Mouse (Mus musculus) liver, embryonic 11.5 days (tissue): ENCODE data around the gene Tha1. TPM values are rescaled to one million over a fixed set of nuclear protein-coding genes. Genes with fewer than 3 reads are reported as not detected.
"Not testable (repeated sequence)": the region's sequence is repeated elsewhere in the genome, so short reads cannot be mapped to it uniquely, and the experiment has no call there.

ENCODE experiments used
- ATAC-seq: fragments of 200-750 bp; cut with Nextera tagmentation; replicated peaks from 2 replicates; pipeline ENCODE4 v1.8.0; 2017; ENCODE audit warnings: moderate number of reproducible peaks, mild to moderate bottlenecking, moderate TSS enrichment, moderate library complexity; ENCODE audit not compliant: low FRiP score
- DNase-seq: peaks from one replicate; pipeline ENCODE4 v3.0.0-alpha.2; 2017; ENCODE audit warnings: low spot score
- H3K27ac ChIP-seq: fragments of 300-500 bp; sonication (generic); 2 replicates; pipeline ENCODE4 v1.5.1; 2014; ENCODE audit warnings: mild to moderate bottlenecking, low read depth, low read length, control low read depth
- H3K27me3 ChIP-seq: fragments of 300-500 bp; sonication (generic); replicated peaks from 2 replicates; pipeline ENCODE4 v1.6.1; 2014; ENCODE audit warnings: low read length, mixed read lengths; ENCODE audit not compliant: control insufficient read depth, insufficient read depth
- H3K36me3 ChIP-seq: fragments of 300-500 bp; sonication (generic); 2 replicates; pipeline ENCODE4 v1.6.1; 2014; ENCODE audit warnings: mild to moderate bottlenecking, low read length, moderate library complexity, mixed read lengths; ENCODE audit not compliant: control insufficient read depth, insufficient read depth
- H3K4me1 ChIP-seq: fragments of 300-500 bp; sonication (generic); replicated peaks from 2 replicates; pipeline ENCODE4 v1.6.1; 2014; ENCODE audit warnings: low read length, mixed read lengths; ENCODE audit not compliant: control insufficient read depth, insufficient read depth
- H3K4me2 ChIP-seq: fragments of 300-500 bp; sonication (generic); 2 replicates; pipeline ENCODE4 v1.6.1; 2014; ENCODE audit warnings: mild to moderate bottlenecking, control low read depth, moderate library complexity
- H3K4me3 ChIP-seq: fragments of 300-500 bp; sonication (generic); 2 replicates; pipeline ENCODE4 v1.5.1; 2014; ENCODE audit warnings: low read depth, low read length, control low read depth
- H3K9ac ChIP-seq: fragments of 300-500 bp; sonication (generic); 2 replicates; pipeline ENCODE4 v1.6.1; 2014; ENCODE audit warnings: low read depth, low read length, control low read depth
- H3K9me3 ChIP-seq: fragments of 300-500 bp; sonication (generic); 2 replicates; pipeline ENCODE4 v1.6.1; 2016; ENCODE audit warnings: low read length, inconsistent platforms, mixed read lengths; ENCODE audit not compliant: control insufficient read depth
- WGBS: fragments of 180-500 bp; shearing (Covaris S2); extraction: QIAGEN DNeasy Blood & Tissue Kit; methylation state at CpG from one replicate; pipeline ENCODE4 v1.1.7; 2014; 5-methylcytosine and 5-hydroxymethylcytosine counted together
- polyA plus RNA-seq: library from polyadenylated mRNA; unstranded; fragments of >200 nt; fragmentation: Nextera tagmentation; extraction: Ambion mirVana; gene quantifications from 2 replicates; pipeline ENCODE4 v1.2.1, GENCODE M21; 2014

The Tha1 gene
- polyA plus RNA-seq, 1 experiment from 2014 or later: 1.7 TPM

DNA sequence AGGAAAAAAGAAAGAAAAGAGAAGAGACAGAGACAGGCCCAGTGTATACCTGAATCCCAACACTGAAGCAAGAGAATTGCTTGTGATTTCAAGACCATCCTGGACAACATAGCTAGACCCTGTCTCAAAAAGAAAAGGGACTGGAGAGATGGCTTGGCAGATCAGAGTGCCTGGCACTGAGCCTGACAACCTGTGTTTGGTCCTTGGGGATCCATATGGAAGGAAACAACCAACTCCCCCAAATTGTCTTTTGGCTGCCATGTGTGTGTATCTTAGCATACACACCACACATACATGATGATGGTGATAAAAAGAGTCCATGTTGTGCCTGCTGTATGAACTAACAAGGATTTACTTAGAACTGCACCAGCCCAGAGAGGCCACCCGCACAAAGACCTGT, 34.3 kb downstream of the Tha1 start:
- Histone ChIP-seq H3K9me3 (no peaks in the 10 kb centered on the region), H3K36me3 (no peaks in the 10 kb centered on the region), H3K4me3 (no peak overlapping the region), H3K4me1 (peaks cover 38% of the 10 kb centered on the region), H3K4me2 (peak overlapping the region; percentile 47), H3K27ac (peak overlapping the region; percentile 91), H3K27me3 (no peaks in the 10 kb centered on the region), H3K9ac (peak overlapping the region; percentile 23; the same call in 1 of the 2 replicates)
- DNase-seq: no peak
- ATAC-seq: no peak; the same call in 1 of the 2 replicates
- 73% methylated on average over 1 of the region's 1 CpGs for whole genome bisulfite sequencing

DNA sequence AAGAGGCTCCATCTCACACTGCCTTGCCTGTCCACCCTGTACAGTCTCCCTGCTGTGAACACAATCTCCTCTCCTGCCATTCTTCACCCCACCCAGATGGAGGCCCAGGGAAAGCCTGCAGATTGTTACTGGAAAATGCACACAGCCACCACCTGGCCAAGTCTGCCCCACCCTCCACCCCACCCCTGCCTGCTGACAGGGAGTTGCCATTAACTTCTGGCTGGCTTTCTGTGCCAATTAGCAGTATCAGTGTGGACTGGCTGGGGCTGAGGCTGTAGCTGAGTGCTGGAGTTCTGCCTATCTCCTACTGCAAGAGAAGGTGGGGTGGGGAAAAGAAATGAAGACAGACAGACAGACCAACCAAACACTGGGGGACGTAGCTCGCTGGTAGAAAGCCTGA, 34.7 kb downstream of the Tha1 start:
- Histone ChIP-seq H3K4me1 (peaks cover 38% of the 10 kb centered on the region), H3K4me2 (peak overlapping the region; percentile 50), H3K36me3 (no peaks in the 10 kb centered on the region), H3K27me3 (no peaks in the 10 kb centered on the region), H3K9ac (peak overlapping the region; percentile 23; the same call in 1 of the 2 replicates), H3K27ac (peak overlapping the region; percentile 91), H3K9me3 (no peaks in the 10 kb centered on the region), H3K4me3 (0 out of 2 replicates have a peak overlapping the region, but pooled peaks have one; percentile 4)
- ATAC-seq (peak; percentile 97), DNase-seq (peak; percentile 58)
- 51% methylated on average over 2 of the region's 2 CpGs for WGBS

- no peak for DNase-seq
- Histone ChIP-seq H3K27ac (no peak overlapping the region), H3K27me3 (no peaks in the 10 kb centered on the region), H3K36me3 (no peaks in the 10 kb centered on the region), H3K4me1 (peaks cover 46% of the 10 kb centered on the region), H3K4me3 (no peak overlapping the region), H3K4me2 (peak overlapping the region; percentile 52), H3K9ac (no peak overlapping the region), H3K9me3 (no peaks in the 10 kb centered on the region)
- 21% methylated on average over 13 of the region's 13 CpGs for WGBS
- no peak for ATAC-seq
Observed at GRCm38 (mm10) chr11:117836306-117836705, 37.0 kb downstream of the Tha1 start.

DNA sequence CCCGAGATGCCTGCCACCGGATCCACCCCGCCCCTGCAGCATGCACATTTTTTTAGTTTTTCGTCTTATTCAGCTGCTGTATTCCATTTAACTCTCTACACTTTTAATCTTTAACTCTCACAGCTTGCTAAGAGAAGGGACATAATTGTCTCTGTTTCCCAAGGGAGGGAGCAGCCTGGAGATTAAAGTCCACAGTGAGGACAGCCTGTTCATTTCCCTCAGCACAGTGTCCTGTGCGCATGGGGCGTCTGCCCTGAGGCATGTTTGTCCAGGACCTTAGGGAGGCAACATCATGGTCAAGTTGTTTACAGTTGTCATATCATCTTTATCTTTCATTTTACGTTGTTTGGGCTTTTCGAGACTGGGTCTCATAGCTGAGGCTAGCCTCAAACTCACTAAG, 39.2 kb downstream of the Tha1 start:
- Histone ChIP-seq H3K27ac (no peak overlapping the region), H3K4me3 (no peak overlapping the region), H3K4me1 (peaks cover 54% of the 10 kb centered on the region), H3K4me2 (no peak overlapping the region), H3K27me3 (no peaks in the 10 kb centered on the region), H3K9me3 (no peaks in the 10 kb centered on the region), H3K9ac (no peak overlapping the region), H3K36me3 (no peaks in the 10 kb centered on the region)
- WGBS: 81% methylated on average over 8 of the region's 8 CpGs
- ATAC-seq (no peak), DNase-seq (no peak)

- H3K9me3 ChIP-seq, ATAC-seq, H3K4me2 ChIP-seq, H3K27ac ChIP-seq, DNase-seq, H3K9ac ChIP-seq, H3K27me3 ChIP-seq, H3K4me3 ChIP-seq, H3K36me3 ChIP-seq: not testable (repeated sequence)
- 86% methylated on average over 4 of the region's 6 CpGs for WGBS
- peaks cover 55% of the 10 kb centered on the region for H3K4me1 ChIP-seq
Observed at GRCm38 (mm10) chr11:117833509-117833908, 39.8 kb downstream of the Tha1 start.

DNA sequence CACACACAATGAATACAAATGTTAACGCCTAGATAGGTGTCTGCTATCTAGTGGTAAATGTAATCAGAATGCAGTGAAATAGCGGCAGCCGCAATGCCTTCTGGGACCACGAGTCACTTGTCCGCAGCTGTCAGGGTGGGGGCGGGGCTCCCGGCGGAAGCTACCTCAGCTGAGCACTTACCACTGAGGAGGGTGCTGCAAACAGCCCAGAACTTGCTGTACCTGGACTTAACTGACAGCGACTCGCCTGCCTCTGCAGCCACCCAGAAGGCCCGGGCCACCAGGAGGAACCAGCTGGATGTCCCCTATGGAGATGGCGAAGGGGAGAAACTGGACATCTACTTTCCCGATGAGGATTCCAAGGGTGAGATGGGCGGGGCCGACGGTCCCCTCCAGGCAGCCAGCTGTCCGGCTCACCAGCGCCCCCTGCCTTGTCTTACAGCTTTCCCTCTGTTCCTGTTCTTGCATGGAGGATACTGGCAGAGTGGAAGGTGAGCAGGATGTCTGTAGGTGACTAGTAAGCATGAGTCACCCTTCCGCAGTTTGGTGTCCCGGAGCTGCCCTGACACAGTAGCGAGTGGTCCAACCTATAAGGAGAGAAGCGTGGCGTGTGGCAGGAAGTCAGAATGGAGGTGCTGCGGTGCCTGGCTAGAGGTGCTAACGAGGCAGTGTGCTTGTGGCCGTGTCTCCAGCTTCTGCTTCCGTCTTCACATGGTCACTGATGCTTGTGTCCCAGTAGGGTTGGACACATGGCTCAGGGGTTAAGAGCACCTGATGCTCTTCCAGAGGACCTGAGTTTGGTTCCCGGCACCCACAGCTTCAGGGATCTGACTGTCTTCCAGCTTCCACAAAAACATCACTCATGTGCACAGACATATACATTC, 41.0 kb downstream of the Tha1 start:
- Histone ChIP-seq H3K27me3 (no peaks in the 10 kb centered on the region), H3K9me3 (no peaks in the 10 kb centered on the region), H3K4me2 (peak overlapping the region; percentile 67), H3K4me1 (peaks cover 58% of the 10 kb centered on the region), H3K9ac (peak overlapping the region; percentile 44), H3K36me3 (no peaks in the 10 kb centered on the region), H3K4me3 (peak overlapping the region; percentile 42), H3K27ac (peak overlapping the region; percentile 35; the same call in 1 of the 2 replicates)
- DNase-seq (peak; percentile 88), ATAC-seq (peak; percentile 78)
- WGBS: 14% methylated on average over 28 of the region's 28 CpGs

DNA sequence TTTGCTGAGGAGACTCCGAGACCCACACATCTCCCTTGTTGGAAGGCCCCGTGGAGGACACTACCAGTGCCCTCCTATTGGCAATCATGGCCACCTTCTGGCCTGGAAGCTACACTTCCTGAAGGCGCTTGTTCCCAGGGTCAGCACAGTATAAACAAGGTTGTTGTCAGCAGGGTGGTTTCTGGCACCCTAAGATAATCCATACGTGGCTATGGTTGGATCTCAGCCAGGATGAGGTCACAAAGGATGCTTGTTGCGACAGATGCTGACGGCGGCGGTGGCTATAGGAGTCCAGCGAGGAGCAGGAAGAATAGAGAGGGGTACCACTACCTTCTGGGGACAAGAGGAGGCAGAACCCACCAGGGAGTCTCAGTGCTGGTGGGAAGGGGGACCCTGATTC, 42.9 kb downstream of the Tha1 start:
- H3K27ac ChIP-seq: peak overlapping the region; percentile 87; the same call in 1 of the 2 replicates
- no peak for DNase-seq
- H3K4me2 ChIP-seq: no peak overlapping the region
- H3K27me3 ChIP-seq: no peaks in the 10 kb centered on the region
- no peak overlapping the region for H3K9ac ChIP-seq
- no peak overlapping the region for H3K4me3 ChIP-seq
- H3K9me3 ChIP-seq: no peaks in the 10 kb centered on the region
- WGBS: 66% methylated on average over 9 of the region's 9 CpGs
- no peaks in the 10 kb centered on the region for H3K36me3 ChIP-seq
- no peak for ATAC-seq
- peaks cover 63% of the 10 kb centered on the region for H3K4me1 ChIP-seq

GRCm38 (mm10) chr11:117829671-117830215, 43.5 kb downstream of the Tha1 start:
- no peak for DNase-seq
- peaks cover 61% of the 10 kb centered on the region for H3K4me1 ChIP-seq
- H3K4me3 ChIP-seq: no peak overlapping the region
- no peak overlapping the region for H3K9ac ChIP-seq
- 63% methylated on average over 2 of the region's 2 CpGs for WGBS
- ATAC-seq: no peak
- peak overlapping the region; percentile 18 for H3K4me2 ChIP-seq
- no peaks in the 10 kb centered on the region for H3K9me3 ChIP-seq
- H3K36me3 ChIP-seq: no peaks in the 10 kb centered on the region
- no peaks in the 10 kb centered on the region for H3K27me3 ChIP-seq
- peak overlapping the region; percentile 87 for H3K27ac ChIP-seq
